Mouse (Mus musculus) forebrain, embryonic 15.5 days (tissue): ENCODE measurements at regions not wholly inside any gene's neighbourhood (a gene's known extent, or its start where the extent isn't known, plus 50 kb on each side); places are given as distances from the start of the nearest gene placed in this dataset.

Source experiments
- ATAC-seq: fragments of 200-750 bp; cut with Nextera tagmentation; replicated peaks from 2 replicates; pipeline ENCODE4 v1.8.0; 2017; ENCODE audit warnings: mild to moderate bottlenecking, moderate TSS enrichment, moderate library complexity
- H3K27ac ChIP-seq: fragments of 300-500 bp; sonication (generic); replicated peaks from 2 replicates; pipeline ENCODE4 v1.5.1; 2015; ENCODE audit warnings: mild to moderate bottlenecking, inconsistent platforms
- H3K27me3 ChIP-seq: fragments of 300-500 bp; sonication (generic); 2 replicates; pipeline ENCODE4 v1.6.1; 2015; ENCODE audit warnings: inconsistent platforms
- H3K36me3 ChIP-seq: fragments of 300-500 bp; sonication (generic); 2 replicates; pipeline ENCODE4 v1.6.1; 2015; ENCODE audit warnings: mild to moderate bottlenecking, inconsistent platforms
- H3K4me1 ChIP-seq: fragments of 300-500 bp; sonication (generic); 2 replicates; pipeline ENCODE4 v1.6.1; 2015; ENCODE audit warnings: inconsistent platforms
- H3K4me2 ChIP-seq: fragments of 300-500 bp; sonication (generic); replicated peaks from 2 replicates; pipeline ENCODE4 v1.6.1; 2015; ENCODE audit warnings: mild to moderate bottlenecking, inconsistent platforms
- H3K4me3 ChIP-seq: fragments of 300-500 bp; sonication (generic); 2 replicates; pipeline ENCODE4 v1.5.1; 2015; ENCODE audit warnings: mild to moderate bottlenecking, inconsistent platforms
- H3K9ac ChIP-seq: fragments of 300-500 bp; sonication (generic); replicated peaks from 2 replicates; pipeline ENCODE4 v1.6.1; 2015; ENCODE audit warnings: mild to moderate bottlenecking, inconsistent platforms
- H3K9me3 ChIP-seq: fragments of 300-500 bp; sonication (generic); 2 replicates; pipeline ENCODE4 v1.6.1; 2016; ENCODE audit warnings: inconsistent platforms
- WGBS: fragments of 180-500 bp; shearing (Covaris S2); methylation state at CpG from one replicate; pipeline ENCODE4 v1.1.7; 2015; ENCODE audit warnings: mixed read lengths; 5-methylcytosine and 5-hydroxymethylcytosine counted together

GRCm38 (mm10) chr5:12856869-12857268 is 268.3 kb upstream of the Sema3a start:
- ATAC-seq, result no peak
- H3K4me1 ChIP-seq, result no peaks in the 10 kb centered on the region
- H3K4me2 ChIP-seq, result no peak overlapping the region
- no peaks in the 10 kb centered on the region for H3K9me3 ChIP-seq
- no peaks in the 10 kb centered on the region for H3K27me3 ChIP-seq
- H3K4me3 ChIP-seq, result no peak overlapping the region
- no peaks in the 10 kb centered on the region for H3K36me3 ChIP-seq
- H3K9ac ChIP-seq, result no peak overlapping the region
- no peak overlapping the region for H3K27ac ChIP-seq
- WGBS, result 89% methylated on average over 2 of the region's 2 CpGs

GRCm38 (mm10) chr5:12868355-12869217 is 256.6 kb upstream of the Sema3a start:
- 28% methylated on average over 3 of the region's 3 CpGs for WGBS
- peak; percentile 63 for ATAC-seq
- Histone ChIP-seq H3K4me3 (no peak overlapping the region), H3K9ac (no peak overlapping the region), H3K27ac (no peak overlapping the region), H3K4me2 (no peak overlapping the region), H3K4me1 (no peaks in the 10 kb centered on the region), H3K36me3 (no peaks in the 10 kb centered on the region), H3K27me3 (no peaks in the 10 kb centered on the region), H3K9me3 (no peaks in the 10 kb centered on the region)

- no peak overlapping the region for H3K27ac ChIP-seq
- no peaks in the 10 kb centered on the region for H3K36me3 ChIP-seq
- 90% methylated on average over 3 of the region's 3 CpGs for WGBS
- no peak overlapping the region for H3K4me2 ChIP-seq
- no peak for ATAC-seq
- no peaks in the 10 kb centered on the region for H3K4me1 ChIP-seq
- H3K9ac ChIP-seq, result no peak overlapping the region
- H3K4me3 ChIP-seq, result no peak overlapping the region
- H3K9me3 ChIP-seq, result no peaks in the 10 kb centered on the region
- no peaks in the 10 kb centered on the region for H3K27me3 ChIP-seq
Observed at GRCm38 (mm10) chr5:12872888-12873287, 252.3 kb upstream of the Sema3a start.

- Histone ChIP-seq H3K4me2 (no peak overlapping the region), H3K27me3 (no peaks in the 10 kb centered on the region), H3K9me3 (no peaks in the 10 kb centered on the region), H3K36me3 (no peaks in the 10 kb centered on the region), H3K9ac (no peak overlapping the region), H3K27ac (no peak overlapping the region), H3K4me3 (no peak overlapping the region), H3K4me1 (no peaks in the 10 kb centered on the region)
- no peak for ATAC-seq
- 93% methylated on average over 6 of the region's 6 CpGs for WGBS
Observed at GRCm38 (mm10) chr5:12877595-12878296, 247.5 kb upstream of the Sema3a start.

GRCm38 (mm10) chr5:12892333-12892732 is 232.9 kb upstream of the Sema3a start:
- Histone ChIP-seq H3K4me1 (no peaks in the 10 kb centered on the region), H3K36me3 (no peaks in the 10 kb centered on the region), H3K4me3 (no peak overlapping the region), H3K27me3 (no peaks in the 10 kb centered on the region), H3K9ac (no peak overlapping the region), H3K4me2 (no peak overlapping the region), H3K27ac (no peak overlapping the region), H3K9me3 (no peaks in the 10 kb centered on the region)
- ATAC-seq, result no peak

GRCm38 (mm10) chr5:12894638-12895037 is 230.6 kb upstream of the Sema3a start:
- no peaks in the 10 kb centered on the region for H3K4me1 ChIP-seq
- no peak overlapping the region for H3K4me2 ChIP-seq
- H3K9me3 ChIP-seq, result no peaks in the 10 kb centered on the region
- ATAC-seq, result no peak
- no peaks in the 10 kb centered on the region for H3K36me3 ChIP-seq
- 75% methylated on average over 2 of the region's 2 CpGs for WGBS
- H3K27me3 ChIP-seq, result no peaks in the 10 kb centered on the region
- no peak overlapping the region for H3K27ac ChIP-seq
- no peak overlapping the region for H3K9ac ChIP-seq
- no peak overlapping the region for H3K4me3 ChIP-seq

GRCm38 (mm10) chr5:12910741-12911140 is 214.5 kb upstream of the Sema3a start:
- no peaks in the 10 kb centered on the region for H3K36me3 ChIP-seq
- no peak overlapping the region for H3K4me3 ChIP-seq
- no peak overlapping the region for H3K9ac ChIP-seq
- no peak overlapping the region for H3K27ac ChIP-seq
- no peaks in the 10 kb centered on the region for H3K27me3 ChIP-seq
- no peak overlapping the region for H3K4me2 ChIP-seq
- no peak for ATAC-seq
- H3K4me1 ChIP-seq, result no peaks in the 10 kb centered on the region
- H3K9me3 ChIP-seq, result no peaks in the 10 kb centered on the region

- no peak overlapping the region for H3K27ac ChIP-seq
- ATAC-seq, result no peak
- WGBS, result 66% methylated on average over 1 of the region's 1 CpGs
Observed at GRCm38 (mm10) chr5:12914395-12914794, 210.8 kb upstream of the Sema3a start.

GRCm38 (mm10) chr5:12919335-12919734 is 205.9 kb upstream of the Sema3a start:
- Histone ChIP-seq H3K27ac (no peak overlapping the region), H3K4me2 (no peak overlapping the region), H3K9ac (no peak overlapping the region), H3K4me3 (no peak overlapping the region), H3K4me1 (no peaks in the 10 kb centered on the region), H3K36me3 (no peaks in the 10 kb centered on the region), H3K9me3 (no peaks in the 10 kb centered on the region), H3K27me3 (no peaks in the 10 kb centered on the region)
- 88% methylated on average over 2 of the region's 2 CpGs for WGBS
- ATAC-seq, result no peak

More at GRCm38 (mm10) chr5:12914395-12914794, 210.8 kb upstream of the Sema3a start:
- Histone ChIP-seq H3K27me3 (no peaks in the 10 kb centered on the region), H3K4me3 (no peak overlapping the region), H3K9me3 (no peaks in the 10 kb centered on the region), H3K4me2 (no peak overlapping the region), H3K9ac (no peak overlapping the region), H3K36me3 (no peaks in the 10 kb centered on the region), H3K4me1 (no peaks in the 10 kb centered on the region)

- H3K27ac ChIP-seq, result no peak overlapping the region
- no peaks in the 10 kb centered on the region for H3K4me1 ChIP-seq
- no peak for ATAC-seq
- no peak overlapping the region for H3K9ac ChIP-seq
- no peaks in the 10 kb centered on the region for H3K27me3 ChIP-seq
- no peaks in the 10 kb centered on the region for H3K9me3 ChIP-seq
- no peak overlapping the region for H3K4me3 ChIP-seq
- H3K36me3 ChIP-seq, result no peaks in the 10 kb centered on the region
- no peak overlapping the region for H3K4me2 ChIP-seq
Observed at GRCm38 (mm10) chr5:12922889-12923288, 202.3 kb upstream of the Sema3a start.

- Histone ChIP-seq H3K27me3 (no peaks in the 10 kb centered on the region), H3K36me3 (no peaks in the 10 kb centered on the region), H3K9ac (no peak overlapping the region), H3K9me3 (no peaks in the 10 kb centered on the region), H3K4me2 (no peak overlapping the region), H3K4me3 (no peak overlapping the region), H3K4me1 (no peaks in the 10 kb centered on the region), H3K27ac (no peak overlapping the region)
- ATAC-seq, result no peak
Observed at GRCm38 (mm10) chr5:12925466-12925865, 199.7 kb upstream of the Sema3a start.

- H3K27ac ChIP-seq, result no peak overlapping the region
- ATAC-seq, result no peak
- H3K4me3 ChIP-seq, result no peak overlapping the region
- H3K4me2 ChIP-seq, result no peak overlapping the region
- H3K4me1 ChIP-seq, result no peaks in the 10 kb centered on the region
- 85% methylated on average over 8 of the region's 8 CpGs for WGBS
- H3K27me3 ChIP-seq, result no peaks in the 10 kb centered on the region
- H3K36me3 ChIP-seq, result no peaks in the 10 kb centered on the region
- no peaks in the 10 kb centered on the region for H3K9me3 ChIP-seq
- no peak overlapping the region for H3K9ac ChIP-seq
Observed at GRCm38 (mm10) chr5:12926289-12926688, 198.9 kb upstream of the Sema3a start.

GRCm38 (mm10) chr5:12927247-12927646 is 198.0 kb upstream of the Sema3a start:
- Histone ChIP-seq H3K27me3 (no peaks in the 10 kb centered on the region), H3K27ac (no peak overlapping the region), H3K9ac (no peak overlapping the region), H3K9me3 (no peaks in the 10 kb centered on the region), H3K36me3 (no peaks in the 10 kb centered on the region), H3K4me3 (no peak overlapping the region), H3K4me2 (no peak overlapping the region), H3K4me1 (no peaks in the 10 kb centered on the region)
- WGBS, result 90% methylated on average over 3 of the region's 3 CpGs
- ATAC-seq, result no peak
